Comparison of ENCODE assay signal across 12 mouse cellular contexts in the genomic region with DNA sequence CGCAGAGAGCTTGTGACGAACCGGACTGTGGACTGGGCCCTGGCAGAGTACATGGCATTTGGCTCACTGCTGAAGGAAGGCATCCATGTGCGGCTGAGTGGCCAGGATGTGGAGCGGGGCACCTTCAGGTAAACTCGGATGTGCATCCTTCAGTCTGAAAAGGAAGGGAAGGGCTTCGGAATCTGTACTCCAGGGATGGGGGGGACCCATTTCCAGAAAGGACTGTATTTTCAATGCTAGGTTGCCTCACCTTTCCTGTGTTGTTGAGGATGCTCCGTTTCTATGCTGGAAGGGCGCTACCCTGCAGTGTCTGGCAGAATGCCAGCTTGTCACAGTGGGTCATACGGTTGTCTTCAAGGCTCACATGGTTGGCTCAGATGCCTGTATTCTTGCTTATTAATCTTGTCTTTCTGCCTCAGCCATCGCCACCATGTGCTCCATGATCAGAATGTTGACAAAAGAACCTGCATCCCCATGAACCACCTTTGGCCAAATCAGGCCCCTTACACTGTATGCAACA. TPM values are rescaled to one million over a fixed set of nuclear protein-coding genes. Genes with fewer than 3 reads are reported as not detected.
DNase-seq lines count a peak whose midpoint lies in the region.
"Had no signal": no experiment of that assay in that cellular context is flagged by ENCODE, and none has a peak within 500 bp of the region (broad histone marks: within the 10 kb centered on the region; RNA-seq: fewer than 3 reads in every experiment).

No protein-coding gene starts in this region.

- intact Hi-C loops in left cerebral cortex, postnatal 4 days (cut with DNase I) = no loop called here

- DNase-seq in adrenal gland, postnatal 36 days = peak; percentile 19 to 21
- no peak for DNase-seq in adrenal gland, postnatal 10 days
- DNase-seq in left cerebral cortex, postnatal 4 days = peak; percentile 62
- no peak for DNase-seq in left cerebral cortex, adult 9 months (ENCODE audit: low spot score in 2 of 2)
- DNase-seq in cerebellum, adult 11-12 months = peak; percentile 63
- DNase-seq in cerebellum, postnatal 14 days = peak; percentile 74
- no peak for DNase-seq in thymus, postnatal 14 days
- DNase-seq in B cell, adult 2 months = no peak
- DNase-seq: forebrain, postnatal 0 days; gastrocnemius, adult 2 months; lung, postnatal 4 days; thymus, adult 2 months had no signal

RNA-seq across cellular contexts. Expression of gene Zmiz2, which starts 40.1 kb away (rescaled TPM):
- total RNA-seq in adrenal gland, postnatal 36 days (2021) = 10 to 100 TPM; 49.1 to 51.0 TPM
- 10 to 100 TPM; 38.4 to 48.2 TPM for total RNA-seq in adrenal gland, postnatal 10 days (2021)
- total RNA-seq in left cerebral cortex, postnatal 4 days (2021) = 100 to 1,000 TPM; 233 to 249 TPM

RNA-seq across cellular contexts. Expression of gene Ogdh, which starts 57.3 kb away (rescaled TPM):
- total RNA-seq in adrenal gland, postnatal 36 days (2021) = 100 to 1,000 TPM; 515 to 618 TPM
- 100 to 1,000 TPM; 854 to 941 TPM for total RNA-seq in adrenal gland, postnatal 10 days (2021)
- 100 to 1,000 TPM; 146 to 159 TPM for total RNA-seq in left cerebral cortex, postnatal 4 days (2021)

Comparison
In these comparisons a context has a peak if more than half of its experiments do, and no peak if none do; other contexts are left out.
1. DNase-seq: peak in adrenal gland, postnatal 36 days (2 of 2), left cerebral cortex, postnatal 4 days (single experiment), cerebellum, adult 11-12 months (single experiment) and cerebellum, postnatal 14 days (2 of 2); none in adrenal gland, postnatal 10 days (single experiment), left cerebral cortex, adult 9 months (0 of 2), thymus, postnatal 14 days (single experiment) and B cell, adult 2 months (0 of 2).
2. RNA of gene Zmiz2, which starts 40.1 kb away (total RNA-seq): 233 to 249 TPM in left cerebral cortex, postnatal 4 days; 49.1 to 51.0 TPM in adrenal gland, postnatal 36 days and 38.4 to 48.2 TPM in adrenal gland, postnatal 10 days; every median in the first group is over 4 times any median in the second.